Mouse (Mus musculus) embryo, embryonic 11.5 days (tissue): ENCODE measurements at regions not wholly inside any gene's neighbourhood (a gene's known extent, or its start where the extent isn't known, plus 50 kb on each side); places are given as distances from the start of the nearest gene placed in this dataset.
A peak's percentile ranks its signal among the peaks of the same experiment; 100 is the strongest.
"Not testable (repeated sequence)": the region's sequence is repeated elsewhere in the genome, so short reads cannot be mapped to it uniquely, and the experiment has no call there.

Source experiments
- DNase-seq: peaks from one replicate; pipeline ENCODE4 v3.0.0-alpha.2; 2012; ENCODE audit warnings: low read depth, low spot score

DNA sequence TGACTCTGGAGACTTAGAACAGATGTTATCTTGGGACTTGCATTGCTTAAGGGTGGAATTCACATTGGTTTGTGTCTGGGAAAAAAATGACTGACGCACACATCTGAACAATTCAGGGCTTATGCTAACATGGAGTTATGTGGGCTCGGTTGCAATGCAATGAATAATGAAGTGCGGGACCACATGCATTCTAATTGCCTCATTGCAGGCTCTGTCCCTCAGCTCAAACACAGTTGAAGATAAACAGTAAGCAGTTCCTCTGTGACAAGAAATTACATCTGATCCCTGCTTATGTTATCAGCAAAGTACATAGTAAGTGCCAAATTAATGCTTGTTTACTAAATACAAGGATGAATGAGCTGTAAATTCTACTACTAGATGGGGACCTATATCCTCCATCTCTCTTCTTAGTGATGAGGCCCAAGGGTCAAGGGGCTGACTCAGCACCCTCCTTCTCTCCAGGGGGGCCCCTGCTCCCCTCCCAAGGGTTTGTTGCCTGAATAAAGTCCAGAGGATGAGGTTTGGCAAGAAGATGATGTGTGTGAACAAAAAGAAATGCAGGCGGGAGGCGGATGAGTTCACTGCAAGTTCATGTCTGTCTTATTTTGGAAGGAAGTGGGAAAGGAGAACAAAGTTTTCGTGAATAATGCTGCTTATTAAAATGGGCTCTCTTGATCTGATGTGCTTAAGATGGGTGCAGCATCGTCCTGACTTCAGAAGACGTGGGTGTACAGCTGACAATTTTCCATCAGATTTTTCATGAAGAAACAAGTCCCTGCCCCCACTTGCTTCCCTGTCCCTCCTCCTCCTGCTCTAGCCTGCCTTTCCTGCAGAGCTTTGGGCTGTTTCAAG lies 533.1 kb downstream of the Shisa9 start:
- DNase-seq: no peak

DNA sequence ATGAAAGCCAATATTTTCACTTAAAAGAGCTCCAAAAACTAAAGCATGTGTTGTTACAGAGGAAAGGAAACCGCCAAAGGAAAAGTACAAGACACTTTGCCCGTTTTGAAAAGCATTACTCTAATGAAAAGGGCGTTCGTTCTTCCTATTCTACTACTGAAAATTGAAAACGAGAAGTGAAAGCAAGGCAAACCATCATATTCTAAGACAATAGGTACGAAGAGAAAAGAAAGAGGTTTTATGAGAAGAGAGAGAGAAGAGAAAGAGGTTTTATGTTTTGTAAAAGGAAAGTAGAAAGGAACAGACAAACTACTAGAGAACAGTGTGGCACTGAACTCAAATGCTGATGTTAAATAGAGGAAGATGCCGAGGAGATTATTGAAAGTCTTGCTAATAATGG lies 534.4 kb downstream of the Shisa9 start:
- DNase-seq: no peak

DNA sequence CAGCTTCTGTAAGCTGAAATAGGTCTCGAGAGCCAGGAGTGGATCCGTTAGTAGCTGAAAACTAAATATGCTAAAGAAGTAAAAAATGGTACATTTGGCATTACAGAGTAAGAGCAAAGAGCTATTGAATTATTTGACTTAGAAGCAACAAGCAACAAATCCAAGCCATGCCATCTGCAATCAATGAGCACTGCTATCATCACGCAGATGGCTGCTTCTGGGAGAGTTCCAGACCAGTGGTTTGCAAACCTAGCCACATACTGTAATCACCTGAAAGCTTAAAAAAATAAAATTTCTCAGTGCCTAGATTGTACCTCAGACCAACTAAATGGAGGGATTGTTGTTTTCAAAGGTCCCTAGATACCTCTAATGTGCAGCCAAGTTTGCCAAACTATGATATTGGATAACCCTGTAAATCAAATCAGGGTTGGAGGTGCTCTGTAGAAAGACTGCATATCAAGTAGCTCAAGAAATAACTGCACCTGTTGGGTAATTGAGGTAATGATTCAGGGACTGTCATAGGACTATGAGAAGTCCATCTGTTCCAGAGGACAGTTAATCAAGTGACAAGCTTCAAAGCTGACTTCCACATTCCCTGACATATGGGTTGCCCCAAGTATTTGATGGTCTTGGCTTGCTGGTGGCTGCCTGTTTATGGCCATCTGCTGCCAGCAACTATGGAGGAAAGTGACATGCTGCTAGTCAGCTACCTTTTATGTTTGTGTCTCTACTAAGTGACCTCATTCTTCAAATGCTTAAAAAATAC lies 538.0 kb downstream of the Shisa9 start:
- no peak for DNase-seq

DNA sequence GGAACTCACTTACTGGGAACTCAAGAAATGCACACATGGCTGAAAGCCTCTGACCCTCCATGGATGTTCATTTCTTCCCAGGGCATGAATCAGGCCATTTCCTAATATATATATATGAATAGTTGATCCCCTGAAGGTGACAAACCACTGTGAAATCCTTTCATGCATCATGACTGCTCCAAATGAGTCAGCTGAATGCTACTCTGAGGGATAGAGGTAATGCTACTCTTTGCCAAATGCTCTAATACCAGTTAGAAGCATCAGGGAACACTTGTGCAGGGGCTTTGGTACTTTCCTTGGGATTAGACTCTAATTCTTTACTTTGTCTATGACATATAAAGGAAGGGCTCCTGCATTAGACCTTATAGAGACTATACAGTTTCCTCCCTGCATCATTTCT lies 561.0 kb upstream of the Ercc4 start:
- DNase-seq: no peak

DNA sequence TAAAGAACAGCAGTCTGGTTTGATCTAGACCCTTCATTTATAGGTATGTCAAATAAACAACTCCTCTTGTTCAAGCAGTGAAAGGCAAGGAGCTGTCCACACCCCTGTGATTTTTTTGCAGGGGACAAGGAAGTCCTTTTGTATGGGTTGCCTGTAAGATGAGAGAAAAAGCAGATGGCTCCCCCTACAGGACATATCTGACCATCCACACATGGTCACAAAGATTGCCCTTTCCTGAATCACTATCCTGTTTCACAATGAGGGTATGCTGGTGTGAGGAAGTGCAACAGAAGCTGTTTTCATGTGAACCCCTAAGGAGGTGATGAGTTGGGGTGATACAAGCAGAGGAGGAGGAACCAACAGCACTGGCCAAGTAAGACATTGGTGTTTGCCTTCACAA lies 520.6 kb upstream of the Ercc4 start:
- peak; percentile 4 for DNase-seq

DNA sequence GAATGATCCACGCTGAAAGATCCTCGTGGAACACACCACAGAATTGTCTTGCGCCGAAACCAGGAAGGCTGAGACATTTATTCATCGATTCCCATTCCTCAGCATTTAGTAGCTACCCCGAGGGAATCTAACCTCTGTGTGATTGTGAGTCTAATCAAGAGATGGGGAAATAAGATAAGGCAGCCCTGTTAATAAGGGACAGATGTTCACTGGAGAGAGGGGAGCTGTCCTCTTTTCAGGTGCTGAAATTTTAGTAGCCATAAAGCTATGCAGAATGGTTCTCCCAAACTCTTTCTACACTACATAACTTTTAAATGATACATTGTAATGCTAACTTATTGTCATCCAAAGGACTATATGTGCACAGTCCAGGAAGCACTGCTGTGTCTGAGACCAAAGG lies 501.2 kb upstream of the Ercc4 start:
- DNase-seq: peak; percentile 22

DNA sequence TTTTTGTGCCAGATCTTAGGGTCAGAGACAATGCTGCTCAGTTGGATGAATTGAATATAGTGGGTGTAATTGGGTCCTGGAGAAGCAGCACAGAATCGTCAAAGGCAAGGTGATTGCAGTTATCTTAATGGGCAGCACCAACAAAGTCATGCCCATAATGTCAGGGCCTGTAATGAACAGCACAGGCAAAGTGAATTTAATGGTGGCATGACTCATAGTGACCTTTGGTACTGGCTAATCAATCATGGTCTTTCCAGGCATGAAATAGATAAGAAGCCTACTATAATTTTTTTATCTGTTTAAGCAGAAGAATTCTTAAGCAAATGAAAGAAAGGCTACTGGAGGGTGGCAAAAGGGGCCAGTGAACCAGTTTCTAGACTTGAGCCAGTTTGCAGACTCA lies 498.4 kb upstream of the Ercc4 start:
- no peak for DNase-seq

DNA sequence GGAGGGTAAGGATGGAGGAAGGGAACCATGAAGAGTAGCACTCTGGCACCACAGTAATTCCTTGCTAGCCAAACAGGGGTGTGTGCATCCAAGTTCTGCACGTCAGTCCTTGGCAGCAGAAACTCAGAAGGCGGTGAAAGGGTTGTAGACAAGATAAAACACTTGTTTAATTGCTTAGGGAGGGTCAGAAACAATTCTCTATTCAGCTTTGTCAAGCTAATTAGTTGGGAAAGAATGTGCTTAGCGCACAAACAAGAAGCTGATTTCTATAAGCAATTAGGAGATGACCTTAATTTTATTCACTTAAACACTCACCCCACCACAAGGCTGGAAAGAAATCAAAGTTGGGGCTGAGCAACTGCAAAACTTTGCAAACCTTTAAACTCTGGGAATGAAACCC lies 491.7 kb upstream of the Ercc4 start:
- DNase-seq: no peak

DNA sequence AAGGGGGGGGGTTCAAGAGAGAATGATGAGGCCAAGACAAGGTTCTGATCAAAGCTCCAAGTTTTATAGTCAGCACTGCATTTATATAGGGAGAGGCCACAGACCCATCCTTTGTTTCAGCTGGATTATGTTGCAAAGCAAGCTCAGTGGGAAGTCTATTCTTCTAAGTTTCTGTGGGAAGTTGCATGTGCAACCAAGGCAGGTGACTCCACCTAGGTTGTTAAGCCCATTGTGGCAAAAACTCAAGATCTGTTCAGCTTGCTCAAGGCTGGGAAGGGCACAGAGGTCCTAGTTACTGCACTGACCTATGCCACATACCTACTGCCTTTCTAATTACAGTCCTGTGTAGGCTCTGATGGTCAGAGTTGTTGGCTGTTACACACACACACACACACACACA lies 477.0 kb upstream of the Ercc4 start:
- no peak for DNase-seq

DNA sequence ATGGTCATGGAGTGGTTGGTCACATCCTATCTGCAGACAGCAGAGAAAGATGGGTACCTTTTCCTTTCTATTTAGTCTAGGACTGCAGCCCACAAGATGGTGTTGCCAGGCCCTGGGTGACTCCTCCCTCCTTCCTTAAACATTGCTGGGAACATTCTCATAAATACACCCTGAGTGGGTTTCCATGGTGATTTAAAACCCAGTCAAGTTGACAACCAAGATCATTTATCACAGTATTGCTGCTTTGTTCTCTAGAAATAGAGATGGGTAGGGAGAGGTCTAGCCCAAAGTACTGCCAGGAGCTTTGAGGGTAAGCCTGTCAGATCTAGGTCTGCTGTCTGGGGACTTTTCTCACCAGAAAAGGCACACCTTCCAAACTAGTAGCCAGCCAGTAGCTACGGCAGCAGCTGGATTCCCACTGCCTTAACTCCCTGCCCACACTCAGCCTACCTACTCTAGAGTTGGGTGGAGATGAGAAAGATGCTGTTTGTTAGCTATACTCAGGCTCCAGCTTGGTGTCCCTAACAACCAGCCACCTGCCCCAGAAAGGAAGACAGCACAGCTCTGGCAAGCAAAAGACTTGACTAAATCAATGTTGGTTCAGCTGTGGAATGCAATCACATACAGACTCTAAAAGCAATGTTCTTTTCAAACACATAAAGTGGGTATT lies 470.4 kb upstream of the Ercc4 start:
- DNase-seq: no peak

DNA sequence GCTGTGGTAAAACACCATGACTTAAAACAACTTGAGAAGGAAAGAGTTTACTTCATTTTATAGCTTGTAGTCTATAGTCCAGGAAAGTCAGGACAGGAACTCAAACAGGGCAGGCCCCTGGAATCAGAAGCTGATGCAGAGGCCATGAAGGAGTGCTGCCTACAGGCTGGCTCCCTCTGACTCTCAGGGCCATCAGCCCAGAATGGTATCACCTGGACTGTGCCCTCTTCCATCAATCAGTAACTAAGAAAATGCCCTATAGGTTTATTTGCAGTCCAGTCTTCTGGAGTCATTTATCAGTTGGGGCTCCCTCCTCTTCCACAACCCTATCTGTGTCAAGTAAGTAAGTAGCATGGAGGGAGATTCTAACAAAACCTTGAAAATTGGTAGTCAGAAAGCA lies 466.4 kb upstream of the Ercc4 start:
- no peak for DNase-seq

DNA sequence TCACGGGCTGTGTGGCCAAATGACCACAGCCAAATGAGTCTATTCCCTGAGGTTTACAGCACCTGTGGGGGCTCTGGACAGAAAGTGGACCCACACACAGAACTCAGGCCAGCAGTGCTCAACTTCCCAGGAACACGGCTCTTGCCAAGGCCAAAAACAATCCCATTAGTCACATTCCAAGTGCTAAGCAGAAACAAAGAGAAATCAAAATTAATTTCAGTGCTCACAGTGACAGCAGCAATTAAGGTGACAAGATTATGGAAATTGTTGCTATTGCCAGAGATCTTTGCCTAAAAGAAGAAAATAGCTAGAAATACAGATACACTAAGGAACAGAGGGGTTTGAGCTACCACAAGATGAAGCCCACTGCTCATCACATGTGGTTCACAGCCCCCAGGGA lies 464.9 kb upstream of the Ercc4 start:
- no peak for DNase-seq

DNA sequence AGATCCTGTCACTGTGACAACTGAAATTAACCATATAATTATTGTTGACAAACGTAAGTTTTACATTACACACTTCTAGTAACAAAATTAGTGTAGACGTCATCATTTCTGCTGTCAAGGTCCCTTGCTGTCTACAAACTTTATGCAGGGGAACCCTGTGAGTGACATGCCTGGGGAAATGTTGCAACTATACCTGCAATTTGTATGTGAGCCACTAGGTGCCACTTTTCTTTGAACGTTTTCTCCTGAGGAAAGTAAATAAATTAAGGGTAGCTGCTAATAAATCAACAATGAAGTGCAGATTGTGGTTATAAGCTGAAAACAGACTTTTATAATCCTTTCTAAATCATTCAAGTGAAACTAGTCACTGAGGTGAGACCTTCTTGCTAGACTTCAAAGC lies 457.3 kb upstream of the Ercc4 start:
- DNase-seq: no peak

DNA sequence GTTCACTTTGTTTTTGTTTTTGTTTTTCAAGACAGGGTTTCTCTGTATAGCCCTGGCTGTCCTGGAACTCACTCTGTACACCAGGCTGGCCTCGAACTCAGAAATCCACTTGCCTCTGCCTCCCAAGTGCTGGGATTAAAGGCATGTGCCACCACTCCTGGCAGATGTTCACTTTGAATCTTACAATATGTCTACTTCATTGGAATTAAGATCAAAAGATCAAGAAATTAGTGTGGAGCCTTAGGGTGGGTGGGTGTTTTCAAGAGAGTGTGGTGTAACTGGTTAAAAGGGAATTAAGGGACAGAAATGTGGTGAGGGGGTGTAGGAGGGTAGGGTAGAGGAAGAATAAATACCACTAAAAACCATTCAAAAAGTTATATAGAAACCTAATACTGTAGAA lies 435.8 kb upstream of the Ercc4 start:
- DNase-seq: not testable (repeated sequence)

DNA sequence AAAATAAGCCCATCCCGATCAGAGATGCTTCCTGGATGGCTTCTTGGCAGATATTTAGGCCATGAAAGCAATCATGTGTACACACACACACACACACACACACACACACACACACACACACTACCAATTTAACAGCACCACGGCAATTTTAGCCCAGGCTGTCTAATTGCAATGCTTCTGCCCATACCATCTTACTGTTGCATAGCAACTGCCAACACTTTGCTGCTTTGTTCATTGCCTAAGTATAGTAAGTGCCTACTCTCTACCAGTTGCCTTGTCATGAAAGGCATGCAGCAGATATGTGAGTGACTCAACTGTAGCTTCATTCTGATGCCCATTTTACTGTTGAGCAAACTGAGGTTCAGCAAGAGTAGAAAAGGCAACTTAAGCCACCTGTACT lies 428.0 kb upstream of the Ercc4 start:
- no peak for DNase-seq

DNA sequence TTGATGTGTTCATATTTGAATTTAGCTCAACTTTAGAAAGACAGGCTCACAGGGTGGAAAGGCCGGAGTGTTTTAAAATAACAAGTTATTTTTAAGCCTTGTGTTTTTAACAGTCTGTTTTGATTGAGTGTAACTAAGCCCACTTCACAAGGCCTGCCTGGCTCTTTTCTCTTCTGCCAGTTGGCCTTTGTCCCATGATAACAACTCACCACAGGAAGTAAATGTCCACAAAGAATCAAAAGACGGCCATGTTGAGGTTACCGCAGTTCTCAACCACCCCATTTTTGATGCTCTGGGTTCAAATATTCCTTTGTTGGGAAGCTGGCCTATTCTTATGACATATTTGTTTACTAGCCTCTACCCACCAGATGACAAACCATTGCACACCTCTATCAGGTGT lies 423.7 kb upstream of the Ercc4 start:
- no peak for DNase-seq

DNA sequence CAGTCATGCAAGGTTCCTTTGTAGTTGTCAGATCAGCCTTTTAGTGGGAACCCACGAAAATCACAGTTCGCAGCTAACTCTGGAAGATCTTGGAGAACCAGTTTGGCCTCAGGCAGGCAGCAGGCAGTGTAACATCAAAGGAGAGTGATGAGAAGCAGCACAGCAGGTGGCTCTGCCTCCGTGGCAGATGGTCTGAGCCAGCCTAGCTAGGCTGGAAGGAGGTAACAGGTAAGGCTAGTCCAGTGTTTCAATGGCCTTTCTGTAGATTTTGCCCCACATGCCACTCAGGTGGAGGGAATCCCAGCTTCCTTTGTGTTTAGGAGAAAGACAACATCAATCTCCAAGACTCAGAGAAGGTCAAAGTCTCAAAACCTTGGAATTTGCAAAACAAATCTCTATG lies 417.7 kb upstream of the Ercc4 start:
- DNase-seq: no peak

DNA sequence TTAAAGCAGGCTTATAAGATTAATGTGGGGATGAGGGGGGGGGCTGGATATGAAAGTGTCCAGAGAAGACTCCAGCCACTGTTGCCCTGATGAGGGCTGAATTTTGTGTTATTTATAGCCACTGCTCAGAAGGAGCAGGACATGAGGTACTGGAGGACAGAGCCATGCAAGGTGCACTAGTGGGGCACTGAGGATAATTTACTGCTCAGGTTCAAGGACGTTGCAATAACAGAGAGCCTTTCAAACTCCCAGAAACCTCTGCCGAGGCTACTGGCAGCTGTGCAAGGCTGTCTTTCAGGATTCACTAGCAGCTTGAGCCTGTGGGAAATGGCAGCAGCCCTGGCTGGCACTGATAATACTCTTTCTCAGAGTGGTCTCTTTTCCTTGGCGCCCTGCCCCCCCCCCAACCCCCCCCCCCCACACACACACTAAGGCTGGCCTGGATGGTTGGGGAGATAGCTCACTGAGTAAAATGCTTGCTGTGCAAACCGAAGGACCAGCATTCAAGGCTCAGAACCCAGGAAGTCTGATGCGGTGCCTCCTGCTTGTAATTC lies 416.7 kb upstream of the Ercc4 start:
- no peak for DNase-seq

DNA sequence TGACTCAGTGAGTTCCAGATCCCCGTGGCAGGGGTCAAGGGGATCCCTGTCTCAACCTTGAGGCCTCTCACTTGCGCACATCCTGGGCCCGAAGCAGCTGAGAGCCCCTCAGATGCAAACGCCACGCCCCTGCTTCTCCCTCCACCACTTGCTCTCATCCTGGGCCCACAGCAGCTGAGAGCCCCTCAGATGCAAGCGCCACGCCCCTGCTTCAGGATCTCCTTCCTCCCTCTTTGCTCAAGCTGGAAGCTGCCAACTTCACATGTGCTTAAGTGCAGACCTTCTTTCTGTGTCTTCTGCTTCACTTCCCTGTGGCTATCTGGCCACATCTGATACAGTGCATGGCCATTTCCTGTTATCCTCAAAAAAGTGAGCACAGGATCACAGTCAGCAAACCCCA lies 416.1 kb upstream of the Ercc4 start:
- no peak for DNase-seq

DNA sequence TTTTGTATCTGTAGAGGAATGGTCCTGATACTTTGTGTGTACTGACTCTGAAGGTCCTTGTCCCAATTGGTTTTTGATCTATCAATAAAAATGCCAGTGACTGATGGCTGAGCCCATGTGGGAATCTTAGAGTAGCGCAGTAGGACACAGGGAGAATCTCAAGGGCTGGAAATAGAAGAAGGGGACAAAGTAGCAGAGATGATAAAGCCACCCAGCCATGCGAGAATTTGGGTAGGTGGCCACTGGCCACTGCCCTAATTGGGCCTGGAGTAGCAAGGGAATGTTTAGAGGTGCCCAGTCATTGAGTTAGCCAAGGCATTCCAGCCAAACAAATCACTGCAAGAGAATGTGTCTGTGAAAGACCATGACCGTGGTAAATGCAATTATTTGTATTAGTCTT lies 414.8 kb upstream of the Ercc4 start:
- no peak for DNase-seq

DNA sequence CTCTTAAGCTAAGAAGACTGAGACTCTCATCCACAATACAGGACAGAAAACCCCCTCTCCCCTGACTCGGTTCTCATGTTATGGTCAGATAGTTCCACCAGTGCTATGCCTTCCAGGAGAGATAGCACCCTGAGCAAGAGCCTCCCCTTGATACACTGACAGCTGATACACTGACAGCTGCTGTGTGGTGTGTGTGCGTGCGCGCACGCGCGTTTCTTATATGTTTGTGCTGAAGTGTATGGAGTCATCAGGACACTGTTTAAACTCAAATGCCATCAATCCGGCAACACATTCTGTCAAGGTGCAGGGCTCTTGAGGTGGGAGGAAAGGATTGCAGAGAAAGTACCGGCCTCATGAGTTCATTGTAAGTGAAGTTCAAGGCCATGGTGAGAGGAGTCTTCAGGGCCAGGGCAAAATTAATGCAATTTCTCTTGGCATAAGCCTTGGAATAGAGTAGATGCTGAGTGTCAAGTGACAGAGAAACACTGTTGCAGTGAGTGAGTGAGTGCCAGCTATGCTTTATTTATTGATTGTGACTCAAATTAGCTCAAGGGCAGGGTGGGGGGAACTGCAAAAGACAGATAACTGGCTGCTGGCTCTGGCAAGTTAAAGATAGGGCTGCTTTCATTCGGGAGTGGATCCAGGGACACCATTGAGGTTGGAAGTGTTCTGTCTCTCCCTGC lies 412.4 kb upstream of the Ercc4 start:
- no peak for DNase-seq

DNA sequence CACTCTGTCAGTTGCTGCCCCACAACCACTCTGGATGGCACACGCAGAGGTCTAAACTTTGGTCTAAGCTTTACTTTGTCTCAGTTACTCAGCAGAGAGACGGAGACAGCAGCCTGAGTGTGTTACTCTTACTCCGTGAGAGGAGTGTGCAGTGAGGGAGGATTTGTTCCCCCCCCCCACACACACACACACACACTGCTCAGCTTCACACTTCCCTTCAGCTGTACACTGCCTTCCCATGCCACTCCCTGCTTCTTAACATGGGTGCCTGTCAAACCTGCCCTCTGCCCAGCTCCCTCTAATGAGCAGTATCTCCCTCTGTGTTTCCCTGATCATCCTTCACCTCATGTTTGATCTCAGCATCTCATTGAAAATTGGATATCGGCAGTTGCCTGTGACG lies 409.9 kb upstream of the Ercc4 start:
- DNase-seq: no peak
